18 mouse cellular contexts compared by ENCODE assay signal in genomic region chr6:34295437-34295836, GRCm38 (mm10). TPM values are rescaled to one million over a fixed set of nuclear protein-coding genes. Genes with fewer than 3 reads are reported as not detected.
"Had no signal": no experiment of that assay in that cellular context is flagged by ENCODE, and none has a peak within 500 bp of the region (broad histone marks: within the 10 kb centered on the region; RNA-seq: fewer than 3 reads in every experiment).

No protein-coding gene starts in this region.

- H3K4me3 ChIP-seq: neural tube, embryonic 12.5 days; neural tube, embryonic 13.5 days; neural tube, embryonic 15.5 days; stomach, embryonic 15.5 days had no signal

- H3K9ac ChIP-seq: neural tube, embryonic 12.5 days; neural tube, embryonic 13.5 days; neural tube, embryonic 15.5 days; stomach, embryonic 15.5 days had no signal

- H3K36me3 ChIP-seq: neural tube, embryonic 12.5 days; neural tube, embryonic 13.5 days; neural tube, embryonic 15.5 days; stomach, embryonic 15.5 days had no signal

- H3K4me2 ChIP-seq: neural tube, embryonic 12.5 days; neural tube, embryonic 13.5 days; neural tube, embryonic 15.5 days; stomach, embryonic 15.5 days had no signal

- H3K4me1 ChIP-seq: neural tube, embryonic 12.5 days; stomach, embryonic 15.5 days had no signal

- H3K9me3 ChIP-seq: neural tube, embryonic 12.5 days; neural tube, embryonic 13.5 days; neural tube, embryonic 15.5 days; stomach, embryonic 15.5 days had no signal

- H3K27ac ChIP-seq: neural tube, embryonic 12.5 days; neural tube, embryonic 13.5 days; neural tube, embryonic 15.5 days; stomach, embryonic 15.5 days; stomach, postnatal 0 days had no signal

- H3K27me3 ChIP-seq: neural tube, embryonic 12.5 days; neural tube, embryonic 13.5 days; neural tube, embryonic 15.5 days; stomach, embryonic 15.5 days had no signal

- DNase-seq: retina, postnatal 1 day; right cerebral cortex, adult 18-20 months; right cerebral cortex, postnatal 14 days; right cerebral cortex, postnatal 25 days; right cerebral cortex, postnatal 4 days; spleen, adult 18-20 months; thymus, adult 18-20 months; thymus, adult 2 months; thymus, postnatal 14 days; thymus, postnatal 25 days; thymus, postnatal 36 days; thymus, postnatal 4 days had no signal

RNA-seq across cellular contexts. Expression of gene Akr1b8, which starts 58.5 kb away (rescaled TPM):
- total RNA-seq: neutrophil, adult 5-6 weeks had no signal
